Mouse (Mus musculus): ENCODE data around the gene Nxpe3. TPM values are rescaled to one million over a fixed set of nuclear protein-coding genes. Genes with fewer than 3 reads are reported as not detected.

The Nxpe3 gene
- polyA plus RNA-seq (2012; rRNA removed) = 2.7 and 3.5 TPM in 2 replicates

DNA sequence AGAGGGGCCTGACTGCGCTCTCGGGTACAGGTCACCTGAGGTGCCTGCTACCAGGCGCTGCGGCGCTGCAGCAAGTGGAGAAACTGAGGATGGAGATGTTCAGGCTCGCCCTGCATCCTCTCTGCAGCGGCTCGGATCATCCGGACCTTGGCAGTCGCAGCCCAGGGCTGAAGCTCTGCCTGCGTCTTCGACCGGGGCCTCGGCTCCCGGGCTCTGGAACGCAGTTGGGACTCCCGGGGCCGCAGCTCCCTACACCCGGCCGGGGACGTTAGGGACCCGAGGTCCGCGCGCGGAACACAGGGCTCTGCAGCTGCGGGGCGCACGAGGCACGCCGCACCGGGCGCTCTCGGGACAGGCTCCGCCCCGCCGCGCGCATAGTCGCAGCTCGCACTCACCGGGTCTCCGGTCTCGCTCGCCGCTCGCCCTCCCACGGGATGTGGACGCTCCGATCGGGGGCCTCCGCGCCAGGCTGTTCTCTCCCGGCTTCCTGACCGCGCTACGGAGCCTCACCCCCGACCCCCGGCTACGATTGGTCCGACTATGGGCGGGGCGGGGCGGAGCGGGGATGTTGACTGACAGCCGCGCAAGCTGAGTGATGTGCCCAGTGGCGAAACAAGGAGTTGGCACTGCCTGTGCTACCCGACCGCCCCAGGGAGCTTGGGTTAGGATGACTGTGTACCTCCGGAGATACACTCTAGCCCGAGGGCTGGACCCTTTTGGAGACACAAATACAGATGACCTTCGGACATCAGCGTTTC lies at the start of gene Nxpe3:
Nxpe3 (minus strand) TSS at position 393 of the 758 bp plus-strand sequence.
- DNase-seq (ENCODE audit: low read depth) = peak; percentile 95
- TF ChIP-seq CTCF (IDR thresholded peaks at IDR 0.05; ENCODE audit: borderline replicate concordance, extremely low read depth, insufficient read depth, insufficient read length) (peak; percentile 22; the same call in 1 of the 2 replicates), POLR2A (IDR thresholded peaks at IDR 0.05; ENCODE audit: borderline replicate concordance, extremely low read depth, insufficient read depth, insufficient read length, poor library complexity, severe bottlenecking) (no peak)

DNA sequence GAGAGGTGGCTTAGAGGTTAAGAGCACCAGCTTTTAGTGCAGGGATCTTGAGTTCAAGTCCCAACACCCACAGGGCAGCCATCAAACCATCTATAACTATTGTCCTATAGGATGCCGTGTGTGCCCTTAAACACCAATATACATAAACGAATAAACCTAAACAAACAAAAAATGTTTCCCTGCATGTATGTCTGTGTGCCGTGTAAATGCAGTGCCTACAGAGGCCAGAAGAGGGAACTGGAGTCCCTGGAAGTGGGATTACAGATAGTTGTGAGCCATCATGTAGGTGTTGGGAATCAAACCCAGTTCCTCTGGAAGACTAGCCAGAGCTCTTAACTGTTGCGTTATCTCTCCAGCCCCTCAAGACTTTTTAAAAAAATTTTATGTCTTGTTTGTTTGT lies 45.7 kb upstream of the Nxpe3 start:
- TF ChIP-seq CTCF (IDR thresholded peaks at IDR 0.05; ENCODE audit: borderline replicate concordance, extremely low read depth, insufficient read depth, insufficient read length) (peak; percentile 6; the same call in 1 of the 2 replicates), POLR2A (IDR thresholded peaks at IDR 0.05; ENCODE audit: borderline replicate concordance, extremely low read depth, insufficient read depth, insufficient read length, poor library complexity, severe bottlenecking) (no peak)
- DNase-seq (ENCODE audit: low read depth) = no peak

GRCm38 (mm10) chr16:55939703-55940102 lies 44.6 kb upstream of the Nxpe3 start:
- DNase-seq (ENCODE audit: low read depth) = no peak
- TF ChIP-seq CTCF (IDR thresholded peaks at IDR 0.05; ENCODE audit: borderline replicate concordance, extremely low read depth, insufficient read depth, insufficient read length) = no peak
- no peak for TF ChIP-seq POLR2A (IDR thresholded peaks at IDR 0.05; ENCODE audit: borderline replicate concordance, extremely low read depth, insufficient read depth, insufficient read length, poor library complexity, severe bottlenecking)

GRCm38 (mm10) chr16:55938761-55939160 lies 43.7 kb upstream of the Nxpe3 start:
- TF ChIP-seq CTCF (IDR thresholded peaks at IDR 0.05; ENCODE audit: borderline replicate concordance, extremely low read depth, insufficient read depth, insufficient read length) (no peak), POLR2A (IDR thresholded peaks at IDR 0.05; ENCODE audit: borderline replicate concordance, extremely low read depth, insufficient read depth, insufficient read length, poor library complexity, severe bottlenecking) (no peak)
- DNase-seq (ENCODE audit: low read depth) = no peak

DNA sequence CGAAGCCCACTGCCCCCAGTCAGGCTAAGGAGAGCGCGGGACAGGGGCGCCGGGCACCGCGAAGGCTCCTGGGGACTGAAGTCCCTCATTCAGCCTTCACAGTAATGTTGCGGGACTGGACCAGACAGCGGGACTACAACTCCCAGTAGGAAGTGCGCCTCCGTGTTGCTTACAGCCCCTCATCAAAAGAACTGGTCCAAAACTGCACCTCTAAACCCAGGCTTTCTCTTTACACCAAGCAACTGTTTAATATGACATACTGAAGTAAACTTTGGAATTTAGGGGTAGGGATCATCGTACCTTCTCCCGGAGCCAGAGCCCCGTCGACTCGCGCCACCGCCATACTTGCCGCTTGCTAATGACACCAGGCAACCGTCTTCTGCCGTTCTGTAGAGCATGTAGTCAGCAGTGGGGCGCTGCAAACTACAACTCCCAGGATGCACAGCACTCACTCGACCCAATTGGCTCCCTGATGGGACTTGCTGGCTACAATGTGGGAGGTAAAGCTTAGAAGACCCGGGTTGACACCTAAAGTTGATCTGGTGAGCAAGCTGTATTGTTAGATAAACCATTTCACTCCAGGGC lies 39.5 kb upstream of the Nxpe3 start, which contains the start of gene Cep97:
Cep97 (minus strand) TSS at position 403 of the 585 bp plus-strand sequence.
- TF ChIP-seq POLR2A (IDR thresholded peaks at IDR 0.05; ENCODE audit: borderline replicate concordance, extremely low read depth, insufficient read depth, insufficient read length, poor library complexity, severe bottlenecking) (no peak; the same call in 1 of the 2 replicates), CTCF (IDR thresholded peaks at IDR 0.05; ENCODE audit: borderline replicate concordance, extremely low read depth, insufficient read depth, insufficient read length) (no peak)
- peak; percentile 98 for DNase-seq (ENCODE audit: low read depth)

DNA sequence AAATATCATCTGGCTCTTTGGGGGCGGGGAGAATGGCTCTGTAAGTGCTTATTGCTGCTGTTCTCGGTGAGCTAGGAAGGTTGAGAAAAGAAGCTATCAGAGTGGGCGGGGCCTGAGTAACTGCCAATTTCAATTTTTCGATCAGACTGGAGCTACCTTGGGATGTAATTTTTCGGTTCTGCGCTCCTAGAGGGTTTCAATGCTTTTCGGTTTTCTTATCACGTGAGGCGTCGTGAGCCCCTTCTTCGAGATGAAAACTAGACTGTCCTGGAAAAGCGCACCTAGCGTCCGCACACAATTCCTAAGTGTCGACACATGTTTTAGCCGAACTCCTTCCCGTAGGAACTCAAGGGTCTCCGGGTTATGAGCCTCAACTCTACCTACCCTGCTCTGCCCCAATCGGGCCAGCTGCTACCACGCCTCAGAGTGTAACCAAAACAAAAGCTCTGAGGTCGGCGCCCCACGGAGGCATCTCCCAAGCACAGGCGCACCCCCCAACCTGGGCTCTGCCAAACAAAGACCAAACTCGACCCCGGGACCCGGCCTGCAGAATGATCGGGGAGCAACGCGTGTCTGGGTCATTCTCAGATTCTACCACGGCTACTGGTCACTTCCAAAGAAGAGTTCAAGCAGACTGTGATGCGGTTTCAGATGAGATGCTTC lies 38.7 kb upstream of the Nxpe3 start:
- DNase-seq (ENCODE audit: low read depth) = peak; percentile 70
- TF ChIP-seq CTCF (IDR thresholded peaks at IDR 0.05; ENCODE audit: borderline replicate concordance, extremely low read depth, insufficient read depth, insufficient read length) = no peak

- no peak for DNase-seq (ENCODE audit: low read depth)
- TF ChIP-seq POLR2A (IDR thresholded peaks at IDR 0.05; ENCODE audit: borderline replicate concordance, extremely low read depth, insufficient read depth, insufficient read length, poor library complexity, severe bottlenecking) (no peak), CTCF (IDR thresholded peaks at IDR 0.05; ENCODE audit: borderline replicate concordance, extremely low read depth, insufficient read depth, insufficient read length) (no peak)
Observed at GRCm38 (mm10) chr16:55924010-55924409, 28.9 kb upstream of the Nxpe3 start.

DNA sequence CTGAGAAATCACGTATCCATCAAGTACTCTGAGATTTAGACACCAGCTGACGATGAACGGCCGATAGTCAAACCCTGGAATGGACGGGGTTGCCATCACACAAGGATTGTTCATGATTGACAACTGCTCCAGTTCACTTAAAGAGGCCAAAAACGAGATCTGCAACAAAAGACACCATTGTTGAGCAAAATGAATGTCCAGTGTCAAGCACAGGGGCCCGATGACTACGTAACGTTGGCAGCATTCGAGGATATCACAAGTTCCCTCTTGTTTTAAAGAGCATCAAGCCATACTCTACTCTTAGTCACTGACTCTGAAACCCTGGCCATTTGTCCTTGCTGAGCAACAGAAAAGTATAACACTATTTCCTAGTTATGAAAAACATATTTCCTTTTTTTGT lies 27.0 kb upstream of the Nxpe3 start:
- no peak for TF ChIP-seq POLR2A (IDR thresholded peaks at IDR 0.05; ENCODE audit: borderline replicate concordance, extremely low read depth, insufficient read depth, insufficient read length, poor library complexity, severe bottlenecking)
- TF ChIP-seq CTCF (IDR thresholded peaks at IDR 0.05; ENCODE audit: borderline replicate concordance, extremely low read depth, insufficient read depth, insufficient read length) = no peak
- DNase-seq (ENCODE audit: low read depth) = no peak

DNA sequence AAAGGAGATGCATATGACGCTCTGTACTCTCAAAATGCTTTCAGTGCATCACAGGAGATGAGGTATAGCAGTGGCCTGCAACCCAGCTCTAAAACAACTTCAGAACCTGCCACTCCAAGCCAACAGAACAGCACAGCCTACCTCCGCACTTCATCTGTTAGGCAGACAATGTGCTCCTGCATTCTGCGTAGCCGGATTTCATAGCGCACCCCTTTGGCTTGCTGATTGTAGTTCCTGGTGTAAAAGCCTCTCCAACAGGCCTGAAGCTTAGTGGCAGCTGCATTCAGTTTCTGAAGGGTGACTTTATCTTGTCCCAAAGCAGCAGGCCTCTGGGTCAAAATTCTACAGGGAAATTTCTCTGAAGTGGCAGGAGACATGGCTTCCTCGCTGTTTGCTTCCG lies 19.6 kb upstream of the Nxpe3 start:
- no peak for DNase-seq (ENCODE audit: low read depth)
- TF ChIP-seq CTCF (IDR thresholded peaks at IDR 0.05; ENCODE audit: borderline replicate concordance, extremely low read depth, insufficient read depth, insufficient read length) (no peak), POLR2A (IDR thresholded peaks at IDR 0.05; ENCODE audit: borderline replicate concordance, extremely low read depth, insufficient read depth, insufficient read length, poor library complexity, severe bottlenecking) (no peak)

DNA sequence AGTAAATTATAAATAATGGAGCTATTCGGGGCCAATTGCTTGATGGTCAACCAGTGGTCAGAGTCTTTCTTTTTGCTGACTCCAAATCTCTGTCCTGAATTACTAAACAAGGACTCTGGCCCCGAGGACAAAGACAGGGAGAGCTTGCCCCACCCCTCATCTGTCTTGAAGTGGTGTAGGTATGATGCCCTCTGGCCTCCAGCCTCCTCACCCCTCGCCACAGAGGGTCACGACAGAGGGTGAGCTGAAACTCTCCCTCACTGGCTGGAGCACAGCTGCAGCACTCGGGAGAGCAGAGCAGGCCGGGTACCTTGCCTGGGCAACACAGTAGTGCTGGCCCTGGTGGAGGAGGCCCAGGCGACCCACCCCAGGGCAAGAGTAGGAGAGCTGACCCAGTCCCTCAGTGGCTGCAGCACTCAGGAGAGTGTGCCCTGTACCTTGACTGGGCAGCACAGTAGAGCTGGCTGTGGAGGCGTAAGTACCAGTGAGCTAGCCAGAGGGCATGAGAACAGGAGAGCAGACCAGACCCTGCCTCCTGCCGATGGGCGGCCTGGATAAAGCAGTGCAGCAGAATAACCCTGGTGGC lies 15.2 kb upstream of the Nxpe3 start:
- DNase-seq (ENCODE audit: low read depth) = no peak

GRCm38 (mm10) chr16:55906928-55907679 lies 12.0 kb upstream of the Nxpe3 start:
- no peak for TF ChIP-seq POLR2A (IDR thresholded peaks at IDR 0.05; ENCODE audit: borderline replicate concordance, extremely low read depth, insufficient read depth, insufficient read length, poor library complexity, severe bottlenecking)
- TF ChIP-seq CTCF (IDR thresholded peaks at IDR 0.05; ENCODE audit: borderline replicate concordance, extremely low read depth, insufficient read depth, insufficient read length) = no peak
- no peak for DNase-seq (ENCODE audit: low read depth)

More for the DNA sequence above, 15.2 kb upstream of the Nxpe3 start:
- TF ChIP-seq POLR2A (IDR thresholded peaks at IDR 0.05; ENCODE audit: borderline replicate concordance, extremely low read depth, insufficient read depth, insufficient read length, poor library complexity, severe bottlenecking) = no peak

All from brain, embryonic 14.5 days (tissue).